Mouse (Mus musculus) ovary, postnatal 36 days (tissue): Measurements from ENCODE around the gene Trim2.
A peak's percentile ranks its signal among the peaks of the same experiment; 100 is the strongest.

ENCODE experiments used
- DNase-seq: peaks from one replicate; pipeline ENCODE4 v3.0.0; 2022; ENCODE audit warnings: low spot score, mixed read lengths

Gene Trim2

DNA sequence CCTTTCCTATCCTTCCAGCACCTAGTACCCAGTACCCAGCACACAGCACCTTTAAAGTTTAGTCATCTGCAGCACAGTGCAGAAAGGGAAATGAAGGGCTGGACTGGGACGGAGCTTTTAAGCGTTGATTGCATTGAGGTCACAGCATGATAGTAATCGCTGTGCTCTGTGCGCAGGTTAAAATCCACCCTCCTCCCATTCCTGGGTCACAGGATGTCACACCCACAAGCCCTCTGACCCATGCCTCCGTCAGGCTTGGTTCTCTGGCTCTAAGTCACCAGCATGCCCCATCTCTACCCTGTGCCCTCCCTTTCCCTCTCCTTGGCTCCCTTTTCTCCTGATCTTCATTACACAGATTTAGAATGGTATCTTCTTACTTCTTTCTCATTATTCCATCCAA is 20.4 kb downstream of the Trim2 start:
- DNase-seq = no peak

DNA sequence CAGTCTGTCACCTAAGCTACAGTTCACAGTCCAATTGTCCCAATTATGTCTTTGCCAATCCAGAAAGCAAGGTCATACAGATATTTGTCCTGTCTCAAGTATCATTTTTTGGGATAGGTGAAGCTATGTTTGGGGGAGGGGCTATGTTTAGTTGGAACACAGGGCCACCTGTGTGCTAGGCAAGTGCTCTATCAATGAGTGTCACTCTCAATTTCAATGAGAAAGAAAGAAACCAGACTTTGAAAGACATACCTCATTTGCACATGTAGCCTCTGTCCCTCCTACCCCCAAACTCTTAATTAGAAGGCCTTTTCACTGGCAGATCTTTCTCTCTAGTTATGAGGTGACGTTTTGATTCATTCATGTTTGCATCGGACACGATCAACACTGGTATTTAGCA is 21.9 kb downstream of the Trim2 start:
- no peak for DNase-seq

DNA sequence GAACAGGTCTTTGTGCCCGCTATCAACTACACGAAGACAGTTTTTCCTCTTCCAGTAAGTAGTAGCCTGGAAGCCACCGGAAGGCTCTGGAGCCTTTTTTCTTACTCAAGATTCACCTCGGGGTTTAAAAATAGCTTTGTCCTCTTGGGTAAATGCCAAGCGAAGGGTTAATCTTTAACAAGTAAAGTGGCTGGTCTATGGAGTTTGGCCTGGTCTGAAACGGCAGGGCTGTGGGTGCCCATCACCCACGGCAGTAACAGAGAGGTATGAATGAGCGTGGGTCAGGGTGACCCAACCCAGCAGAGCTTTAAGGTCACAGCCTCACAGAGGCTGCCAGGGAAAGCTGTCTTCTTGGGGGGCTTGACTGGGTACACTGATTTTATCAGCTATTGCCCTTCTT is 23.2 kb downstream of the Trim2 start:
- peak; percentile 25 for DNase-seq

DNA sequence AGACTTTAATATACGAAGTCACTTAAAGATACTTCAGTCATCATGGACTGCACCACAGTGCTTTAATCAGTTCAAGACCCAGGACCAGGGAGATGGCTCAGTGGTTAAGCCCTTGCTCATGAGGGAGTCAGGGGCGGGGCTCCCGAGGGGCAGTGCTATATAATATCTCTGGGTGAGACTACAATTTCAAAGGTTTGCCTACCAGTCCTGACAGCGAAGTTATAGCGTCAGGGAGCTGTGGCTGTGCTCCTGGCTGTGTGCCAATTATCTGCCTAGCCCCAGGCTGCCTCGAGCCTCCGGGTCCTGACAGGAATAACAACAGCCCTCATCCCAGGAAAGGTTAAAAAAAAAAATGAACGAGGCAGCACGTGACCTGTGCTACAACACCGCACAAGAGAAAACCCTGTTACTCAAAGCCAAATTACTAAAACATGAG is 24.7 kb downstream of the Trim2 start:
- no peak for DNase-seq

DNA sequence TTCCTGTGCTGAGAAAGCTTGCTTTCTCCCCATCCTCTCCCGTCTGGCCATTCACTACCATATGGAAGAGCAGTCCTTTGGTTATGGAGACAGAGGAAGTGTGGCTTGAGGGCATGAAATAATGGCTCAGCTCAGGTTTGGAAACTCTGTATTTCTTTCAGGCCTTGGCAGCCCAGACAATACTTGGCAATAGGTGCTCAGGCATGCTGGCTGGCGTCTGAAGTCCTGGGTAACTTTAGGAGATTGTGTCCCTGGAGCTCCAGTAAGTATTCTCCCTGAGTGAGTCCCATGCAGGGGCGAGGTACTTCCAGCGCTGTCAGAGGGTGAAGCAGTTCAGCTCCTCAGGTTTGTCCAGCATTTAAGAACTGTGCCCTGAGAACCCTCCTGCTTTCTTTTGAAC is 27.9 kb downstream of the Trim2 start:
- DNase-seq = no peak

DNA sequence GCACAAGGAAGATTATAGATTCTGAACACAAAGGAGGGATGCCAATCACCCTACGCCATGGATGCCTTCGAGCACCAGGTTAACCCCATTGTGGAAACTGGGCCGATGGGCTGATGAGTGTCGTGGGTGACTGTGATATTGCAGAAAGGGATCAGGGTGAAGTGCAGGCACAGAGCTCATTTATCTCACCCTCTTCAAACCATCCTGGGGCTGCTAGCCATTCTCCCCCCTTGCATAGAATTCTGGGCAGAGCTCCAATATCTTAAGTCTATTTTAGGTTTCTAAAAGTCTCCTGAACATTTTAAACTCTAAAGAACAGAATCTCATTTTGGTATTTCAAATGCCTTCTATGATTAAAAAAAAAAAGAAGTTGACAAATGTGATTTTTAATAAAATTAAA is 31.6 kb downstream of the Trim2 start:
- no peak for DNase-seq

DNA sequence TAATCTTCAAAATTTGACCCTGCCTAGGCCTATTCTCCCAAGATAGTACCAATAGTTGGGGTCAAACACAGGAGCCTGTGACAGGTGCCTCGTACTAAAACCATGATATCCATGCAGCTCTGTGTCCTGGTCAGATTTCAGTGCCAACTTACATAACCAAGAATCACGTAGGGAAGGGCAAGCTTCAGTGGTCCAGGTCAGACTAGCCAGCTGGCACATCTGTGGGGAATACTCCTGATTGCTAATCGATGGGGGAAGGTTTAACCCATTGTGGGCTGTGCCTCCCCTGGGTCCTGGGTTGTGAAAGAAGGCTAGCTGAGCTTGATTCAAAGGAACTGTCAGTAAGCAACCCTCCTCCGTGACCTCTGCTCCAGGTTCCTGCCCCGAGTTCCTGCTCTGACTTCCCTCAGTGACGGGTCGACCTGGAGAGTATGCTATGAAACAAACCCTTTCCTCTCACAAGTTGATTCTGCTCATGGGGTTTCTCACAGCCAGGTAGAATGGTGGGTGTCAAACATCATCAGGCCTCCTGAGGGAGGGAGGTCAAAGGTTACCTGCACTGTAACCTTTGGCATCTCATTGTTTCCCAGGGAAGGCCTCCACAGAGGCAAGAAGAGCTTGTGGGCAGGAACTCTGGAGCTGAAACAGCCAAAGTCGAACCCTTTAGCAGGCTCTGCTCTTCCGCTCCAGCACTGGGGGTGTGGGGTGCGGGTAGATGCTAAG is 34.2 kb downstream of the Trim2 start:
- DNase-seq = no peak

DNA sequence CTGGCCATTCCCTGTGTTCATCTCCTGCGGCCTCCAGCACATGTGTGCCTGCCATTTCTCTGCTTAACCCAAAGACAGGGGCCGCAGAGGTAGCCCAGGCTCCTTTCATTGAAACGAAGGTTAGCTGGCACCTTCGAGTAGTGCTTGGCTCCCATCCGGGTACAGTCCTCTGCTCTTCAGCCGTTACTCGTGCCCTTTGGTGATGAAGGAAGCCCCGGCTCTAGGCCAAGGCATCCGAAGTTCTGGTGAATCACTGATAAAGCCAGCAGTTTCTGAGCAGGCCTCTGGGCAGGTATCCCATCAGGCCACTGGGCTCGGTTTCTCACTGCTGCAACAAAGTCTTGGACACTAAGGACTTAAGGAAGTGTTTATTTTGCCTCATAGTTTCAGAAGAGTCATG is 34.9 kb downstream of the Trim2 start:
- no peak for DNase-seq

DNA sequence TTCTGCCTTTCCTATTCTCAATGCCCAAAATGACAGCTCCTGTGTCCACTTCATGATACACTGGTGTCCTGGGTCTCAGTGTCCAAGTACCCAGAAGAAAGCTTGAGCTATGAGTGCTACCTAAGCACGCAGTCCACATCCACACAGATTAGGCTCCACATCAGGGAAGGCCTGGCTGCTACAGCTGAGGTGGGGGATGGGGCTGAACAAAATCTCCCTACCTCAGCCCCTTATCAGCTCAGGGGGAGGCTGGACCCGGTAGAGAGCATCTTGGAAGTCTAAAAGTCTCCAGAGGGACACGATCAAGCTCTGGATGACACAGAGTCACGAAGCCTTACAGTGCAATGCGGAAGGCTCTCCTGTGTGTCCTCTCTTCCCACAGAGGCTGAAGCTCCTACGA is 35.6 kb downstream of the Trim2 start:
- DNase-seq = no peak

DNA sequence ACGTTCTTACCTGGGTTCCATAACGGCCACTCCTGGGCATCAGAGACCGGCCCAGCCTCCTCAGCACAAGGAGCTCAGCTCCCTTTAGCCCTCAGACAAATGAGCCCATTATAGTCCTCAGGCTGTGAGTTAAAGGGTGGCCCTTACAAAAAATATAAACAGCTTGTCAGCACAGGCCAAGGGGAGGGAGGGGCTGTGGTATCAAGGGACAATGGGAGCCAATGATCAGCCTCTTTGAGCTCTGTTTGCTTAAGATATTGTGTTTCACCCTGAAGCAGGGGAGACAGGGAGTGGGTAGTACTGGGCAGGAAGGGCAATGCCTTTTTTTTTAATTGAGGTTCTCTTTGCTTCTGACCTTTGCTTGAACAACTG is 36.1 kb downstream of the Trim2 start:
- no peak for DNase-seq

DNA sequence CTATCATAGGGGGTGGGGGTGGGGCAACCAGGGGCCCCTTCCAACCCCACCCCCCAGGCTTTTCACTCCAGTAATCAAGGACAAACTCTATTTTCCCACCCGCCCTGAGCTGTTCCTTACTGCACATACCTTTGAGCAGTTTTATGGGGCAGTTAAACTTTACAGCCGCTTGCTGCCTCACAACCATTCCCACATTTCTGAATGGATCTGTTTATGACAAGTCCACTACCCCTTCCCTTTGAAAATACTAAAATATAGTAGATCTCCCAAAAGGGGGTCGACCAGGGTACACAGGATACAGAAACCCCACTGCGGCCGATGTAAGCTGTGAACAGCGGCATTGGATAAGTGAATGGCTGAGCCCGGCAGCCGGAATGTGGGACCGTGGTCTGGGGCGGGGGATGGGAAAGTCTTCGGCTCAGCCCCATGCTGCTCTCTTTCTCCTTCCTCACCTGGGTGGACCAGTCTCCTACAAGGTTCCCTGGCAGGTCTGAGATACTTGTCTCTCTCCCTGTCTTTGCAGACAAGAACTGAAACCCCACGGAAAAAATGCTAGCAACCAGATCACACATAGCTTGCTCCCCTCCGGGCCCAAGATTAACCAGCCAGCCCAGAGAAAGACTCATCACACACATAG is 36.6 kb downstream of the Trim2 start:
- DNase-seq = no peak

DNA sequence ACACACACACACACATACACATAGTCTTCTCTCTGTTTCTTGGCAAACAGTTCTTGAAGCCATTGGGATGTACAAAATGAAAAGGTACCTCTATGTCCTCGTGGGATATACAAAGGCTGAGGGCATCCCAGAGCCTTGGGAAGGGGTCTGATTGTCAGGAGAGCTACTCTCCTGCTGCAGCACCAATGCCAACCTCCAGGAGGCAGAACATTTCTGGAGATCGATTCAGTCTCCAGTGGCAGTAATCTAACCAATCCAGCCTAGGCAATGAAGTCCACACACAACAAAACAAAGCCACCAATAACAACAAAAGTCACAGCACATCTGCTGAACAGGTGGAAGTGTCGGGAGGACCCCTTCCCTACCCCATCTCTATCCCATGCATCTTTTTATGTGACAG is 38.2 kb downstream of the Trim2 start:
- DNase-seq = no peak

DNA sequence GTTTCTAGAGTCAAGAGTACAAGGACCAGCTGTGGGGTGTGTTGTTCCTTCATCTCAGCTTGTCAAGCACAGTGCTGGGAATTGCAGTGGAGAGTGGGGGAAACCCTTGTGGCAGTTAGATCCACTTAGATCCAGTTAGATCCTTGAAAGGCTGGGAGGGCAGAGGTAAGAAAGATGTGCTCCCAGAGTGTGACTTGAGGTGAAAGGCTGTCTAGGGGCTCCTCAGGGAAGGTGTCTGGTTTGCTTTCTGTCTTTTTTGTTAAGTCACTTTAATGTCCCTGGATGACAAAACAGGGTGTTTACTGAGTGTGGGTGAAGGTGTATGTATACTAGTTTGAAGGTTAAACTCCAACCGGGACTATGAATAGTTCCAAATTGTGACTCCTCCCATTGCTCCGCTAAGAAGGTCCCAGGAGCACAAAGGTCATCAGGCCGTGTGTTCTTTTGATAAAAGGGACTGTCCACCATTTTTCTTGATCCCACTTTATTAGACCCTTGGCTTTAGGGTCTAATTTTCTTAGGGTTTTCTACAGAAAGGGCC is 40.2 kb downstream of the Trim2 start:
- no peak for DNase-seq

DNA sequence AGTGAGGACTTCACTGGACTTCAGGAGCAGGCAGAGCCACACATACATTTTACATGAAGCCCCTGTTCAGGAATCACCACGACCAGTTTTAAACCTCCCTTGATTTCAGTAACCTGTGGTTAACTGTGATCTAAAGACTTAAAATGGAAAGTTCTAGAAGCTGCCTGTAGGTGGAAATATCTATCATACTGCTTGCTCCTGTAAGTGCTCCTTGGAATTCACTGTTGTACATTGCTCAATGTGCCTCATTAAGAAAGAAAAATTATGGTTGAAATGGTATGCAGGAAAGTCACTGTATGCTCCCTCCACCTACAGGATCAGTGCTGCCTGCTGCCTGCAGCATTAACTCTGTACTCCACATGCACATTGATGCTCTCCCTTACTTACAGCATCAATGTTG is 41.6 kb downstream of the Trim2 start:
- DNase-seq = no peak

DNA sequence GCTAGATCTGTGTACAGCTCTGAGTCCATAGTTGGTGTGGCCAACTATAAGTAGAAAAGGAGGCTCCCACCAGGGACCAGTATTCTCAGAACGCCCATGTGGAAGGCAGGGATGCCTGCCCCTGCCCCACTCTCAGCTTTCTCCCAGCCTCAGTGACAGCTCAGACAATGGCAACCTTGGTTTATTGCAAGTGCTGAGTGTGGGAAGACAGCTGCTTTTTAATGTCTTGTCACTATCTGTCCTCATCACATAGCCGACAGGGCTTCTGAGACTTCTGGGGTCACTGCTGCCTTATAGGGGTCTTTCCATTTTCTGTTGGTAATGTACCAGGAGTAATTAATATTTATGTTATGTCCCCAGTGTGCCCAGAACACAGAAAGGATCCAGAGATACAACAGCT is 42.3 kb downstream of the Trim2 start:
- no peak for DNase-seq

DNA sequence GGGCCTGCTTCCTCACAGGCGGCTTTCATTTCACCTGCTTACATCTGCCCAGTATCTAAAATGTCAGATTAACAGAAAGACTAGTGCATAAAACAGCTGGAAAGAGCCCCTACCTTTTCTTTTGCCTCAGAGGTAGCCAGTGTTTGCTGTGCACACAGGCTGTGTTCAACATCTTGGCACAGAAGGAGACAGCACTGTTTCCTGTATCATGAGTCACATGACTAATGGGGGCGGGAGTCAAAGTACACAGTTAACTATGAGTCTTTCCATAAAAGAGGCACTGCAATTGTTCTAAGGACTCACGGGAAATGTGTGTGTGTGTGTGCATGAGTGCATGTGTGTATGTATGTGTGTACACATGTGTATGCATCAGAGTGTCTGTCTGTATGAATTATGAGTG is 43.9 kb downstream of the Trim2 start:
- no peak for DNase-seq

DNA sequence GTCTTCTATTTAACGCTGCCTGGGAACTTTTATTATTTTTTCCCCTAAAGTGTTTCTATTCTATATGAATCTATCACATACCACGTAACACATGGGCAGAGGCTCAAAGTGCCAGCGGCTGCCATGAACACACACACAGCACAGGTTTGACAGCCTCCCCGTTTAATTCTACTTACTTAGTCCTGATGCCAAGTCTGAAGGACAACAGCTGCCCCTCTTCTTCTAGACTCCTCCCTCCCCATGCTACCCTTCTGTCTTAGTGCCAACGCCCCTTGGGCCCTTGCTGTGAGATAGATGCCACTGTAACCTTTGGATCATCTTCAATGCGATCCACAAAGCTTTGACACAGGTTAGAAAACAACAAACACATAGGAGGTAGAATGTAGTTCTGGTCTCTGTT is 44.8 kb downstream of the Trim2 start:
- DNase-seq = no peak

DNA sequence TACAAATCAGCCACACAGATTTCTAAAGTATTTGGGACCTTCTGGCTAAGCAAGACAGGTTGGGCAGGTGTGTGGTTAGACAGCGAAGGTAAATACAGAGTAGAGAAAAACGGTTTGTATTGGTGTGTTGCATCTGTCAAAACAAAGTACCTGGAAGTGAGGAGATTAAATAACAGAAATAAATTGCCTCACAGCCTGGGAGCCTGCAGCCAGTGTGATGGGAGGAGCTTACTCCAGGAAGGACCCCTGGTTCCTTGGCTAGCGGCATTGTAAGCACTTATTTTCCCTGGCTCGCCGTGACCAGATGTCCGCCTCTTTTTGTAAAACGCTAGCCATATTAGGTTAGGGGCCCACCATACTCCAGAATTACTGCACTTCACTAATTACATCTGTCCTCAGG is 45.8 kb downstream of the Trim2 start:
- no peak for DNase-seq

DNA sequence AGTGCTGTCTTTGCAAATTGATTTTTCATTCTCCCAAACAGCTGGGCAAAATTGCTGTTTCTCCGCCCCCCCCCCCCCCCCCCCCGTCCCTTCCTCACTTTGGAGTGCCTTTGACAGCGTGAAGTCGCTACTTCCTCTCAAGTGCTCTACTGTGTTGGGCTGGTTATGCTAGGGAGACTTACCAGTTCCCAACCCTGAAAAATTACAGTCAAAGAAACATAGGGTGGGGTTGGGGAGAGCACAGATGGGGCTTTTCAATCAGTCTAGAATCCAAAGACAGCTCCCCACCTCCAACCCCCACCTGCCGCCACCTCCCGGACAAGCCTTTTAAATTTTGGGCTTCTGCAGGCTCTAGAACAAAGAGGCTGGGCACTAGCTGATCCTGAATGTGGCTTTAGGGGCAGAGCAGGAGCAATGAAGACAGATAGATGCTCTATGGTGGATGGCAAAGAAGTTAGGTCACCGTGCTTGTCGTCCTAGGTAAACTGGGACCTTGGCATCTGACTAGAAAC is 46.6 kb downstream of the Trim2 start:
- DNase-seq = no peak

DNA sequence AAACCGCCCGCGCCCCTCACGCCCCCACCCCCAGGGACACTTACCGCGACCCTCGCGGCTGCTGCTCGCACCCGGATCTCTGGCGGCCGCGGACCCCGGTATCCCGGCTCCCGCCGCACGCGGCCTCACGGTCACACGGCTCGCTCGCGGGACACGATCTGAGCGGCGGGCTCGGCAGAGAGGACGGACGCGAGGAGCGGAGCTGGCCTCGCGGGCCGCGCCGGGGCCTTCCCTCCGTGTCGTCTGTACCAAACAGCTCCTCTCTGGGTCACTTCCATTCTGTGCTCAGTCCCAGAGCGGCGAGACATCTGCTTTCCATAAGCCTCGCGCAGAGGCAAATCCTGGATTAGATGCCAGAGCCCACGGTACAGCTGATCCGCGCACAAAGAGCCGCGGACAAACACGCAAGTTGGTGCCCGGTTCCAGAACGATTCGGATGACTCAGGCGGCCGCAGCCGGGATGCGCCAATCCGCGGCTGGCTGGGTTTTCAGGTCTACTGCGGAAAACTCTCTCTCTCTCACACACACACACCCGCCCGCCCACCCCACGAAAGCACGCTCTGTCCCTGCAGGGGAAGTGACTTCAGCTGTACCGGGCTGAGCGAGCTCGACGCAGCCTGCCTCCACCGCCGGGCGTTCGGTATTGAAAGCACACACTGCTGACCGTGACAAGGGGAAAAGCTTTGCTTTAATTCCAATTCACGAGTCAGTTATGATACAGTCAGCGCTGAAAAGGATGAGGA is 47.2 kb downstream of the Trim2 start:
- peak; percentile 57 for DNase-seq

DNA sequence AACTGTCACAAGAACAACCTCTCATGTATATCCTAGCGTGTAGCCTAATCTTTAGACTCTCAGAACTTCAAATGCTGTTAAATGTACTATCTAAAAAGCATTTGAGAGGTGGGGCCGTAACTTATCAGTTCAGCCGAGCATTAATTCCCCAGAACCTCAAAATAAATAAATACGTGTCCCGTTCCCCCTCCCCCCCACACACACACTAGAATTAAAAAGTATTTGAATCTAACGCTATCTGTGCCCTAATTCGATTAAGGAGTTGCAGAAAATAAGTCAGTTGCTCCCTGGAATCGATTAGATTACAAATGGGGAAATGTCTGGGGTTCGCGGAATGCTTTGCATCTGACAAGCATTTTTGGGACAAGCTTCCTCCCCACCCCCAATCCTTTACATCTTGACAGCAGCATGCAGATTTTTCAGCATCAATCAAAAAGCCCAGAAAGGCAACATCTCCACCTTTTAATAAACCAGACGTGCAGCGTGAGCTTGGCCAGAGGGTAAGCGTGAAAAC is 48.1 kb downstream of the Trim2 start:
- DNase-seq = no peak

DNA sequence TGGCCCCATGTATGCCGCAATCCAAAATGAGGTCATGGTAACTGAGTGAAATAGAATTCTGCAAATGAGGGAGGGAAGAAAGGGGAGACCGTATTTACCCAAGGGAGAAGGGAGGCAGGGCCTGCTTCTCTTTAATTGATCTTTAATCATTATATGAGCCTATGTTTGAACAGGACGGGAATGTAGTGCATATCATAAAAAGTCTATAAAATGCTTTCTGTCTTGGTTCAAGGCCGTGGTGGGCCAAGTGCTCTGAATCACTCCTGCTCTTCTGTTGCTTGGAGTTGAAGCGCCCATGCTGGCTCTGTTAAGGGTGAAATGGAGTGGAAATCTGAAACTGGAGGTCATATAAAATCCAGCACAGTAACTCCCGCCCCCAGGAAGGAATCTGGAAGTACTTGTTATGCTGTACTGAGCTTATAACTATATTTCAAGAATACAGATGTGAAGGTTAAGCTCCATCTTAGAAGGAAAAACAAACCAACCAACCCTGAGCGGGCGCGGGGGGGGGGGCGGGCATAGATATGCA is 48.6 kb downstream of the Trim2 start:
- no peak for DNase-seq

DNA sequence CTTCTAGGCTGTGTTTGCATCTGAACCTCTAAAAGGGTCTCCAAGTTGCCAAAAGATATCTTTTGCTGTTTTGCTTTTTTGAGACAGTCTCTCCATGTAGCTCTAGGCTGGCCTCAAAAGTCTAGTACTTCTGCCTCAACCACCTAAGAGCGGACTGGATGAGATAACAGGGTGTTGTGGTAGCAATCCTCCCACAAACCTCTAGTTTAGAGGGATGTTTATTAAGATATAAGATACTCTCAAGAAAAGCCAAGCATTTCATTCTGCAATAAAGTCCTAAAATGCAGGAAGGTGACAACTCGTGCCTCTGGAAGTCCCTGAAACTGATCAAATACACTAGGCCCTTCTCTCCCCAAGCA is 52.2 kb downstream of the Trim2 start:
- no peak for DNase-seq
